Mouse (Mus musculus) thymus, adult 2 months (tissue): ENCODE results near the gene Gpr137b. TPM values are rescaled to one million over a fixed set of nuclear protein-coding genes. Genes with fewer than 3 reads are reported as not detected.
A peak's percentile ranks its signal among the peaks of the same experiment; 100 is the strongest.
"Not testable (repeated sequence)": the region's sequence is repeated elsewhere in the genome, so short reads cannot be mapped to it uniquely, and the experiment has no call there.

Experiments
- DNase-seq: peaks from one replicate; pipeline ENCODE4 v3.0.0; 2021
- H3K27ac ChIP-seq: fragments of 200-500 bp; 2 replicates; pipeline ENCODE4 v1.5.1; 2012; ENCODE audit warnings: low read length, control low read depth; ENCODE audit not compliant: control insufficient read depth, insufficient read depth
- H3K27me3 ChIP-seq: fragments of 200-500 bp; 2 replicates; pipeline ENCODE4 v1.6.1; 2012; ENCODE audit warnings: mild to moderate bottlenecking, low read length, moderate library complexity, mixed read lengths; ENCODE audit not compliant: control insufficient read depth, insufficient read depth
- H3K36me3 ChIP-seq: fragments of 200-500 bp; 2 replicates; pipeline ENCODE4 v1.6.1; 2012; ENCODE audit warnings: mild to moderate bottlenecking, low read length, moderate library complexity; ENCODE audit not compliant: control insufficient read depth, insufficient read depth
- H3K4me1 ChIP-seq: fragments of 200-500 bp; replicated peaks from 2 replicates; pipeline ENCODE4 v1.6.1; 2012; ENCODE audit warnings: low read length; ENCODE audit not compliant: control insufficient read depth, insufficient read depth
- H3K4me3 ChIP-seq: fragments of 200-500 bp; 2 replicates; pipeline ENCODE4 v1.5.1; 2012; ENCODE audit warnings: mild to moderate bottlenecking, low read length, control low read depth, moderate library complexity; ENCODE audit not compliant: control insufficient read depth, insufficient read depth
- CTCF ChIP-seq: fragments of 200-500 bp; IDR thresholded peaks from 2 replicates; pipeline ENCODE4 v1.5.1; 2012; ENCODE audit warnings: mild to moderate bottlenecking, control low read depth, low read length, moderate library complexity, borderline replicate concordance; ENCODE audit not compliant: control insufficient read depth, poor library complexity, insufficient read depth; ENCODE audit errors: extremely low read depth
- POLR2A ChIP-seq: fragments of 200-500 bp; IDR thresholded peaks from 2 replicates; pipeline ENCODE4 v1.6.1; 2012; ENCODE audit warnings: mild to moderate bottlenecking, low read length, control low read depth, moderate library complexity; ENCODE audit not compliant: control insufficient read depth, poor library complexity, insufficient read depth; ENCODE audit errors: extremely low read depth
- WGBS: fragments of 180-500 bp; shearing (Covaris S2); methylation state at CpG from one replicate; pipeline ENCODE4 v1.1.7; 2018; 5-methylcytosine and 5-hydroxymethylcytosine counted together
- polyA plus RNA-seq: library from polyadenylated mRNA; depleted of rRNA; stranded (reverse); fragments of >200 nt; gene quantifications from 2 replicates; pipeline ENCODE4 v1.2.3, GENCODE M21; 2012; rRNA removed

Gene Gpr137b
- polyA plus RNA-seq, 1 experiment = 37.0 TPM

DNA sequence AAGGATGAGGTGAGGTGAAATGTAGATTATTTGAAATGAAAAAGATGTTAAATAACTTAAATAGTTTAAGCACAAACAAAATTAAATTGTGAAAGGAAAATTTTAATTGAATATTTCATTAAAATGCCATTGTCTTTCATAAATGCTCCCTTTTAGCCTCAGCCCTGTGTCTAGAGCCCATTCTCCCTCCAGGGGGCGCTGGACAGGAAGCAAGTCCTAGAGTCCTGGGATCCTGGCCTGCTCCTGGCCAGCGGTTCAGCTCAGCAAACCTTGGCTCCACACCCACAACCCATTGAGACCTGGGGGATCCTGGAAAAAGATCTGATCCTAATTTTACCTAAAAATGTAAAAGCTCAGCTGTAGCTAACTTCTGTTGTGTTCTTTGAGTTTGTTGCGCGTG, 44.5 kb downstream of the Gpr137b start:
- DNase-seq = peak; percentile 60
- TF ChIP-seq CTCF = peak; percentile 31; the same call in 1 of the 2 replicates
- no peak for TF ChIP-seq POLR2A

DNA sequence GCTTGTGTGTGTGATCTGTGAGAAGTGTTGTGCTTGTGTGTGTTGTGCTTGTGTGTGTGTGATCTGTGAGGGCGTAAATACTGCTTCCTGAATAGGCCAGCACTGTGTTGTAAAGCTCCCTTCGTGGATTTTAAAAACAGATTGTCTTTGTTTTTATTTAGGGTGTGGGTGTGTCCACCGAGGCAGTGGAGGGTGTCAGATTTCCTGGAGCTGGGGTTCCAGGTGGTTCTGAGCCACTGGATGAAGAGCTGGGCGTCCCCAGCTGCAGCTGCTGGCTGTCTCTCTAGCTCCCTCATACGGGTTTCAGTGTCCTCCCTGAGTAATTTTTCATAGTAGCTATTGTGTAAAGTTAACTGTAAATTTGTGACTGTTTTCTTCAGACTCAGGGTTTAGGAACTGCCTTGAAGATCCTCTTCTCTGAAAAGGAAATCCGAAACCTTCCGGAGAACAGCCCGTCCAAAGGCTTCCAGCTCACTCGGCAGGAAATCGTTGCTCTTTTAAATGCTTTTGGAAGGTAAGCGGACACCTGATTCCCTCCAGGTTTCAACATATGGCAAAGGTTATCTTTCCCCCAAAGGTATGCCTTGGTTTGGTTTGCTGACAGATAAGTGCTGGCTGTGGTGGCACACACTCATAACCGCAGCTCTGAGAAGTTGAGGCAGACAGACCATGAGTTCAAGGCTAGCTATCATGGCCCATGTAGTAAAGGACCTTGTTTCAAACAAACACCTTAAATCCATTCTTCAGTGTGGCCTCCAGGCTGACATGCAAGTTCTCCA, 46.0 kb downstream of the Gpr137b start:
- H3K36me3 ChIP-seq, H3K4me3 ChIP-seq, H3K27me3 ChIP-seq, H3K27ac ChIP-seq, DNase-seq, H3K4me1 ChIP-seq: not testable (repeated sequence)
- WGBS = 56% methylated on average over 12 of the region's 12 CpGs

More for the DNA sequence above, 44.5 kb downstream of the Gpr137b start:
- Histone ChIP-seq H3K4me3 (no peak overlapping the region), H3K27me3 (no peaks in the 10 kb centered on the region), H3K4me1 (no peaks in the 10 kb centered on the region), H3K27ac (no peak overlapping the region), H3K36me3 (no peaks in the 10 kb centered on the region)
- 70% methylated on average over 4 of the region's 4 CpGs for WGBS

DNA sequence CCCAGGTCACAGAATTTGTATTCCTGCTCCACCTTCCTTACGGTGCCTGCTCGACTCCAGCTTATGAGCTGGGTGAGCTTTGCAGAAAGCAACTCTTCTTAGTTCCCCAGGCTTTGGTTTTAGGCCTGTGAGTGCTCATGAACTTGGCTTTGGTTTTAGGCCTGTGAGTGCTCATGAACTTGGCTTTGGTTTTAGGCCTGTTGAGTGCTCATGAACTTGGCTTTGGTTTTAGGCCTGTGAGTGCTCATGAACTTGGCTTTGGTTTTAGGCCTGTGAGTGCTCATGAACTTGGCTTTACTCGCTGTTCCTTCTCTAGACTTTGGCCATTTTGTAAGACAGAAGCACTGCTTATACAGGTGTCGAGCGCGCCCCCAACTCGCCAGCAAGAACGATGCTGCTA, 56.5 kb downstream of the Gpr137b start:
- not testable (repeated sequence) for H3K4me3 ChIP-seq, H3K4me1 ChIP-seq, H3K36me3 ChIP-seq, H3K27me3 ChIP-seq, H3K27ac ChIP-seq, DNase-seq
- 96% methylated on average over 8 of the region's 8 CpGs for WGBS

DNA sequence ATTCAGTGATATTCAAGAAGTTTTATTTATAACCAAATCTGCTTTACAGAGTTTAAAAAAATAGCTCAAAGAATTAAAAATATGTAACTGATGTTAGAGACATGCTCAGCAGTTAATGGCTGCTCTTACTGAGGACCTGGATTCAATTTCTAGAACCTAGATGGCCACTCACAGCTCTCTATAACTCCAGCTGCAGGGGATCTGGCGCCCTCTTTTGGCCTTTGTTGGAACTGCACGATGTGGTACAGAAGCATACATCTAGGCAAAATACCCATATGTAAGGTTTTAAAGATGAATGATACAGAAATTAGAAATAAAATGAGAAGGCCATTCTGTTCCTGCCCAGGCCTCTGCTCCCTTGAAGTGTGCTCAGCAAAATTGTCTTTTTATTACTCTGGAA, 64.9 kb downstream of the Gpr137b start:
- H3K36me3 ChIP-seq = no peaks in the 10 kb centered on the region
- no peak overlapping the region for H3K4me3 ChIP-seq
- peak; percentile 69 for DNase-seq
- H3K27me3 ChIP-seq = no peaks in the 10 kb centered on the region
- TF ChIP-seq POLR2A (no peak), CTCF (no peak)
- no peak overlapping the region for H3K27ac ChIP-seq
- H3K4me1 ChIP-seq = no peaks in the 10 kb centered on the region
- WGBS = 1% methylated on average over 2 of the region's 2 CpGs

Other genes with a start within 250 kb of the Gpr137b start
- gene Prl2c5, start 211.3 kb downstream of the Gpr137b start, polyA plus RNA-seq = not detected in 2 replicates
- gene Nid1, start 43.5 kb upstream of the Gpr137b start, polyA plus RNA-seq = 15.8 and 19.0 TPM in 2 replicates
- gene Lyst, start 196.4 kb upstream of the Gpr137b start, polyA plus RNA-seq = 28.2 and 31.1 TPM in 2 replicates